In the genomic region with DNA sequence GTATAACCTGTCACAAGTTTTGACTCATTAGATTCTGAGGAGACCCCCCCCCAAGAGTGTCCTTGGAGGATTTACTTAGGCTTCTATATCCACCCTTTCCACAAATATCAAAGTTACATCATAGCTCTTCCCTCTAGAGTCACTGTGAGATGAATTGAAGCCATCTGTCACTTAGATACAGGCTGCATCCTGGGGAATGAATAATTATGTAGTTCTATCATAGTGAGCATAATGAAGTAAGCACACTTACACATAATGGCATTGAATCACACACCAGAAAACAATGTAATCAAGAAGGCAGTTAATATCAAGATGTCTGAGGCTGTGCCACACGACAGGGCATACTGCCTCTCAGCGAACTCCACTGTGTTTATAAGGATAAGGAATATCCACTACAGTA, we compare ENCODE assay signal across 18 mouse cellular contexts. TPM values are rescaled to one million over a fixed set of nuclear protein-coding genes. Genes with fewer than 3 reads are reported as not detected.
DNase-seq lines count a peak whose midpoint lies in the region; ATAC-seq and TF ChIP-seq lines count a peak whose summit lies in the region.
"Had no signal": no experiment of that assay in that cellular context is flagged by ENCODE, and none has a peak within 500 bp of the region (broad histone marks: within the 10 kb centered on the region; RNA-seq: fewer than 3 reads in every experiment).

No protein-coding gene starts in this region.

- no peak for DNase-seq in forebrain, embryonic 10.5 days (ENCODE audit: extremely low spot score, low spot score)
- no peak for DNase-seq in midbrain, embryonic 11.5 days (ENCODE audit: low spot score, missing footprints)
- DNase-seq in hindbrain, postnatal 0 days (ENCODE audit: low spot score): peak; percentile 11
- DNase-seq in cerebellum, postnatal 36 days: no peak
- no peak for DNase-seq in heart, postnatal 4 days
- no peak for DNase-seq in Muller cell, postnatal 12 days (ENCODE audit: inconsistent ontology term)
- DNase-seq: cerebellum, adult 11-12 months; heart, postnatal 36 days; kidney, adult 18-20 months; kidney, postnatal 25 days; liver, postnatal 0 days; lung, postnatal 36 days; right cerebral cortex, adult 18-20 months had no signal

- H3K4me2 ChIP-seq in forebrain, embryonic 13.5 days: no peak overlapping the region
- H3K4me2 ChIP-seq in midbrain, embryonic 13.5 days (replicated peaks): no peak overlapping the region
- no peak overlapping the region for H3K4me2 ChIP-seq in midbrain, embryonic 11.5 days
- no peak overlapping the region for H3K4me2 ChIP-seq in hindbrain, postnatal 0 days (ENCODE audit: low read depth, low read length)
- H3K4me2 ChIP-seq: heart, embryonic 12.5 days had no signal

- WGBS in forebrain, embryonic 13.5 days: 62% methylated on average over 2 of the region's 2 CpGs
- WGBS in forebrain, embryonic 10.5 days: 95% methylated on average over 2 of the region's 2 CpGs
- WGBS in midbrain, embryonic 13.5 days: 71% methylated on average over 2 of the region's 2 CpGs
- 87% methylated on average over 2 of the region's 2 CpGs for WGBS in midbrain, embryonic 11.5 days
- 69% methylated on average over 2 of the region's 2 CpGs for WGBS in hindbrain, postnatal 0 days

- ATAC-seq in forebrain, embryonic 13.5 days: peak; percentile 90
- peak; percentile 63 for ATAC-seq in midbrain, embryonic 13.5 days
- no peak for ATAC-seq in midbrain, embryonic 11.5 days (ENCODE audit: low FRiP score)
- ATAC-seq in hindbrain, postnatal 0 days: peak; percentile 59
- ATAC-seq: liver, postnatal 0 days had no signal

- no peak overlapping the region for H3K27ac ChIP-seq in forebrain, embryonic 13.5 days
- H3K27ac ChIP-seq in forebrain, embryonic 10.5 days: no peak overlapping the region
- H3K27ac ChIP-seq in midbrain, embryonic 13.5 days: no peak overlapping the region
- H3K27ac ChIP-seq in midbrain, embryonic 11.5 days (ENCODE audit: low read depth, low read length): no peak overlapping the region
- H3K27ac ChIP-seq in hindbrain, postnatal 0 days: no peak overlapping the region

- H3K9ac ChIP-seq in forebrain, embryonic 13.5 days: no peak overlapping the region
- no peak overlapping the region for H3K9ac ChIP-seq in midbrain, embryonic 13.5 days (replicated peaks)
- H3K9ac ChIP-seq in midbrain, embryonic 11.5 days (ENCODE audit: low read length): no peak overlapping the region
- no peak overlapping the region for H3K9ac ChIP-seq in hindbrain, postnatal 0 days (replicated peaks; ENCODE audit: low read length)
- H3K9ac ChIP-seq: heart, embryonic 12.5 days; liver, postnatal 0 days had no signal

- no peaks in the 10 kb centered on the region for H3K9me3 ChIP-seq in forebrain, embryonic 13.5 days (replicated peaks)
- H3K9me3 ChIP-seq in forebrain, embryonic 10.5 days: no peaks in the 10 kb centered on the region
- H3K9me3 ChIP-seq in midbrain, embryonic 13.5 days: no peaks in the 10 kb centered on the region
- no peaks in the 10 kb centered on the region for H3K9me3 ChIP-seq in midbrain, embryonic 11.5 days (ENCODE audit: control insufficient read depth, low read length)
- H3K9me3 ChIP-seq in hindbrain, postnatal 0 days (ENCODE audit: low read length): no peaks in the 10 kb centered on the region
- H3K9me3 ChIP-seq: heart, embryonic 12.5 days had no signal

- TF ChIP-seq CTCF in hindbrain, postnatal 0 days (IDR thresholded peaks at IDR 0.05; ENCODE audit: low read depth): no peak

- no peaks in the 10 kb centered on the region for H3K36me3 ChIP-seq in forebrain, embryonic 13.5 days (ENCODE audit: poor library complexity, severe bottlenecking)
- H3K36me3 ChIP-seq in forebrain, embryonic 10.5 days (replicated peaks): no peaks in the 10 kb centered on the region
- no peaks in the 10 kb centered on the region for H3K36me3 ChIP-seq in midbrain, embryonic 13.5 days
- no peaks in the 10 kb centered on the region for H3K36me3 ChIP-seq in midbrain, embryonic 11.5 days (ENCODE audit: control insufficient read depth, insufficient read depth, low read length)
- H3K36me3 ChIP-seq in hindbrain, postnatal 0 days (ENCODE audit: insufficient read depth, low read length): no peaks in the 10 kb centered on the region
- H3K36me3 ChIP-seq: heart, embryonic 12.5 days had no signal

- no peak overlapping the region for H3K4me3 ChIP-seq in forebrain, embryonic 13.5 days
- no peak overlapping the region for H3K4me3 ChIP-seq in forebrain, embryonic 10.5 days
- H3K4me3 ChIP-seq in midbrain, embryonic 13.5 days (replicated peaks): no peak overlapping the region
- H3K4me3 ChIP-seq in midbrain, embryonic 11.5 days (ENCODE audit: low read depth, low read length): no peak overlapping the region
- no peak overlapping the region for H3K4me3 ChIP-seq in hindbrain, postnatal 0 days (ENCODE audit: low read length)
- H3K4me3 ChIP-seq: heart, embryonic 12.5 days had no signal

- H3K4me1 ChIP-seq in forebrain, embryonic 13.5 days: no peaks in the 10 kb centered on the region; the same call in 1 of the 2 replicates
- H3K4me1 ChIP-seq in forebrain, embryonic 10.5 days: peaks cover 3% of the 10 kb centered on the region; the same call in 1 of the 2 replicates
- H3K4me1 ChIP-seq in midbrain, embryonic 13.5 days (replicated peaks): no peaks in the 10 kb centered on the region
- H3K4me1 ChIP-seq in midbrain, embryonic 11.5 days (ENCODE audit: control insufficient read depth, insufficient read depth, low read length): no peaks in the 10 kb centered on the region
- H3K4me1 ChIP-seq in hindbrain, postnatal 0 days (ENCODE audit: insufficient read depth, low read length): no peaks in the 10 kb centered on the region
- H3K4me1 ChIP-seq: heart, embryonic 12.5 days had no signal

- no peaks in the 10 kb centered on the region for H3K27me3 ChIP-seq in forebrain, embryonic 13.5 days
- no peaks in the 10 kb centered on the region for H3K27me3 ChIP-seq in forebrain, embryonic 10.5 days (ENCODE audit: poor library complexity, severe bottlenecking)
- H3K27me3 ChIP-seq in midbrain, embryonic 13.5 days: no peaks in the 10 kb centered on the region
- no peaks in the 10 kb centered on the region for H3K27me3 ChIP-seq in midbrain, embryonic 11.5 days (ENCODE audit: control insufficient read depth, insufficient read depth, low read length)
- H3K27me3 ChIP-seq in hindbrain, postnatal 0 days (ENCODE audit: insufficient read depth, low read length): no peaks in the 10 kb centered on the region
- H3K27me3 ChIP-seq: heart, embryonic 12.5 days had no signal

RNA-seq across cellular contexts. Expression of gene Nwd2, which starts 47.9 kb away (rescaled TPM):
- polyA plus RNA-seq in forebrain, embryonic 13.5 days (2015; fragmentation: Nextera tagmentation; extraction: Ambion mirVana): 2.0 and 2.4 TPM in 2 replicates
- polyA plus RNA-seq in forebrain, embryonic 10.5 days (2016; fragmentation: Nextera tagmentation; extraction: Ambion mirVana): 0.09 TPM in 1 of 2 replicates, not detected in the other
- 4.3 and 4.5 TPM in 2 replicates for polyA plus RNA-seq in midbrain, embryonic 13.5 days (2015; fragmentation: Nextera tagmentation; extraction: Ambion mirVana)
- 2.1 and 3.1 TPM in 2 replicates for polyA plus RNA-seq in midbrain, embryonic 11.5 days (2014; fragmentation: Nextera tagmentation; extraction: Ambion mirVana)
- 23.1 and 26.1 TPM in 2 replicates for total RNA-seq in hindbrain, postnatal 0 days (2014; rRNA removed)
- polyA plus RNA-seq in hindbrain, postnatal 0 days (2015; fragmentation: Nextera tagmentation; extraction: Ambion mirVana): 10.2 and 11.0 TPM in 2 replicates
- not detected for total RNA-seq in heart, postnatal 4 days (2021)
- total RNA-seq: gastrocnemius, postnatal 4 days; heart, postnatal 36 days; monocyte, adult 5-6 weeks had no signal
